Mouse (Mus musculus) heart, embryonic 10.5 days (tissue): ENCODE data around the gene Prc1. TPM values are rescaled to one million over a fixed set of nuclear protein-coding genes. Genes with fewer than 3 reads are reported as not detected.

Experiments used
- DNase-seq: peaks from one replicate; pipeline ENCODE4 v3.0.0-alpha.2; 2017; ENCODE audit warnings: low spot score
- H3K27ac ChIP-seq: fragments of 300-500 bp; sonication (generic); 2 replicates; pipeline ENCODE4 v1.5.1; 2016; ENCODE audit warnings: mild to moderate bottlenecking
- H3K27me3 ChIP-seq: fragments of 300-500 bp; sonication (generic); 2 replicates; pipeline ENCODE4 v1.6.1; 2016; ENCODE audit warnings: mild to moderate bottlenecking; ENCODE audit not compliant: poor library complexity, insufficient read depth, severe bottlenecking
- H3K36me3 ChIP-seq: fragments of 300-500 bp; sonication (generic); 2 replicates; pipeline ENCODE4 v1.6.1; 2016; ENCODE audit warnings: mild to moderate bottlenecking, moderate library complexity
- H3K4me1 ChIP-seq: fragments of 300-500 bp; sonication (generic); 2 replicates; pipeline ENCODE4 v1.6.1; 2016; ENCODE audit warnings: mild to moderate bottlenecking
- H3K4me3 ChIP-seq: fragments of 300-500 bp; sonication (generic); 2 replicates; pipeline ENCODE4 v1.5.1; 2016; ENCODE audit warnings: mild to moderate bottlenecking, moderate library complexity
- H3K9me3 ChIP-seq: fragments of 300-500 bp; sonication (generic); 2 replicates; pipeline ENCODE4 v1.6.1; 2016; ENCODE audit warnings: mild to moderate bottlenecking, moderate library complexity
- WGBS: fragments of 180-500 bp; shearing (Covaris S2); methylation state at CpG from one replicate; pipeline ENCODE4 v1.1.7; 2016; 5-methylcytosine and 5-hydroxymethylcytosine counted together
- polyA plus RNA-seq: library from polyadenylated mRNA; unstranded; fragments of >200 nt; fragmentation: Nextera tagmentation; extraction: Ambion mirVana; gene quantifications from 2 replicates; pipeline ENCODE4 v1.2.1, GENCODE M21; 2016

The Prc1 gene
- polyA plus RNA-seq, 1 experiment from 2014 or later = 163 TPM

- H3K4me3 ChIP-seq = no peak overlapping the region
- H3K9me3 ChIP-seq = no peaks in the 10 kb centered on the region
- DNase-seq = no peak
- no peak overlapping the region for H3K27ac ChIP-seq
- WGBS = 93% methylated on average over 6 of the region's 6 CpGs
- peaks cover 21% of the 10 kb centered on the region for H3K4me1 ChIP-seq
- H3K36me3 ChIP-seq = peaks cover 40% of the 10 kb centered on the region
- no peaks in the 10 kb centered on the region for H3K27me3 ChIP-seq
Measured at GRCm38 (mm10) chr7:80296462-80296861, 2.2 kb downstream of the Prc1 start.

DNA sequence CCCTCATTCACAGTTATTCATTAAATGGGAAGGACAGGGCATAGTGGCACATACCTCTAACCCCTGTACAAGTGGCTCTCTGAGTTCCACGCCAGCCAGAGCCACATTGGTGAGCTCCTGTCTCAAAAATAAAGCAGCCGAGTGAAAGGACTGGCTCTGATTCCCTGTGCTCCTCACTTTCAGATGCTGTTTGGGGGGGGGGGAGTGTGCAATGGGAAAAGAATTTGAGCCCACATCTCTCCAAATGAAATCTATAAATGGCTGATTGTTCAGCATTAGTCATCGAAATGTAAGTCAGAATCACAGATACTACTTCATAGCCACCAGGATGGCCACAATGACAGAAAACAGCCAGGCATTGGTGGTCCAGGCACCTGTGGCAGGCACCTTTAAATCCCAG, 2.8 kb downstream of the Prc1 start:
- Histone ChIP-seq H3K27me3 (no peaks in the 10 kb centered on the region), H3K4me1 (peaks cover 21% of the 10 kb centered on the region), H3K4me3 (no peak overlapping the region), H3K27ac (0 out of 2 replicates have a peak overlapping the region, but pooled peaks have one; percentile 3), H3K9me3 (no peaks in the 10 kb centered on the region), H3K36me3 (peaks cover 40% of the 10 kb centered on the region)
- DNase-seq = no peak
- 76% methylated on average over 3 of the region's 3 CpGs for WGBS

DNA sequence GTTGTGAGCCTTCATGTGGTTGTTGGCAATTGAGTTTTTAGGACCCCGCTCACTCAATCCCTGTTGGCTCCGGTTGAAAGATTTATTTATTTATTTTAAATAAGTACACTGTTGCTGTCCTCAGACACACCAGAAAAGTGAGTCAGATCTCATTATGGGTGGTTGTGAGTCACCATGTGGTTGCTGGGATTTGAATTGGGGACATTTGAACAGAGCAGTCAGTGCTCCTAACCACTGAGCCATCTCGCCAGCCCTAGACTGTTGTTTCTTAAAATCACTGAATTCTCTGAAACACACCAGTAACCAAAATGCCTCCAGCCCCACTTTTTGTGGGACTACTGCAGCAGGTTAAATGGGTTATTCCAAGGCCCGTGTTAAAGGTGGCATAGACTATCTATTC, 4.5 kb downstream of the Prc1 start:
- no peak for DNase-seq
- H3K4me1 ChIP-seq = peaks cover 20% of the 10 kb centered on the region
- no peak overlapping the region for H3K27ac ChIP-seq
- WGBS = 94% methylated on average over 4 of the region's 4 CpGs
- peaks cover 57% of the 10 kb centered on the region for H3K36me3 ChIP-seq
- no peaks in the 10 kb centered on the region for H3K27me3 ChIP-seq
- H3K4me3 ChIP-seq = no peak overlapping the region
- H3K9me3 ChIP-seq = no peaks in the 10 kb centered on the region

- peaks cover 65% of the 10 kb centered on the region for H3K36me3 ChIP-seq
- H3K4me1 ChIP-seq = peaks cover 16% of the 10 kb centered on the region; the same call in 1 of the 2 replicates
- 90% methylated on average over 3 of the region's 3 CpGs for WGBS
- H3K9me3 ChIP-seq = no peaks in the 10 kb centered on the region
- no peak overlapping the region for H3K27ac ChIP-seq
- no peak for DNase-seq
- H3K4me3 ChIP-seq = no peak overlapping the region
- H3K27me3 ChIP-seq = no peaks in the 10 kb centered on the region
Measured at GRCm38 (mm10) chr7:80299568-80299967, 5.3 kb downstream of the Prc1 start.

DNA sequence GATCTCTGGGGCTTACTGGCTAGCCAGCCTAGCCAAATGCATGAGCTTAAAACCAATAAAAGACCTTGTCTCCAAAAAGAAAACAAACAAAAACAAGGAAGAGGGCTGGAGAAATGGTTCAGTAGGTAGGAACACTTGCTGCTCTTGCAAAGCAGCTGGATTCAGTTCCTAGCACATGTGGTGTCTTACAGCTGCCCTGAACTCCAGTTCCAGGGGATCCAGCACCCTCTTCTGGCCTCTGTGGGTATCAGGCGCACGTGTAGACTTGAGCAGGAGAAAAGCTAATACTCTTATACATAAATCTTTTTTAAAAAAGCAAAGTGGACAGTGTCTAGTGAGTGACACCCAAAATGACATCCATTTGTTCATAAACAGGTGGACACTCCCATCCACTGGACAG, 7.3 kb downstream of the Prc1 start:
- H3K4me1 ChIP-seq = peaks cover 5% of the 10 kb centered on the region; the same call in 1 of the 2 replicates
- H3K27ac ChIP-seq = no peak overlapping the region
- H3K36me3 ChIP-seq = peaks cover 82% of the 10 kb centered on the region

DNA sequence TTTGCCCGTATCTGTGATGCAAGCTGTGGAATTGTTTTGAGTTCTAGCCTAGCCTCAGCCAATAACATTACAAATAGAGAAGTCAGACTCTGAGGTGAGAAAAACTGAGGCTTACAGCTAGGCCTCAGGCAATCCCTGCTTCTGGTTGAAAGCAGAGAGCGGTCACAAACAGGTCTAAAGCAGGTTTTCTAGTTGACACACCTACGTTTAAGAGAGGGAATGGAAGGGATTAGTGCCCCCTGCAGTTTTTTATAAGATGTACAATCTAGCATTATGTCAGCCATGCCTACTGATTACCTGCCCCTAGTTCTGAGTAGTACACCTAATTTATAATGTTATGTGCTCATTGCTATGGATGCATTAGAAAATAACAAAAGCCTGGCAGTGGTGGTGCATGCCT, 13.5 kb downstream of the Prc1 start:
- WGBS = 87% methylated on average over 3 of the region's 3 CpGs
- Histone ChIP-seq H3K27me3 (no peaks in the 10 kb centered on the region), H3K36me3 (peaks cover 100% of the 10 kb centered on the region), H3K4me3 (no peak overlapping the region), H3K9me3 (no peaks in the 10 kb centered on the region), H3K27ac (no peak overlapping the region), H3K4me1 (no peaks in the 10 kb centered on the region)
- no peak for DNase-seq

More for the DNA sequence above, 7.3 kb downstream of the Prc1 start:
- no peak overlapping the region for H3K4me3 ChIP-seq
- WGBS = 78% methylated on average over 2 of the region's 2 CpGs
- no peaks in the 10 kb centered on the region for H3K9me3 ChIP-seq
- DNase-seq = no peak
- H3K27me3 ChIP-seq = no peaks in the 10 kb centered on the region

- no peaks in the 10 kb centered on the region for H3K27me3 ChIP-seq
- H3K36me3 ChIP-seq = peaks cover 100% of the 10 kb centered on the region
- DNase-seq = no peak
- 79% methylated on average over 7 of the region's 7 CpGs for WGBS
- H3K4me3 ChIP-seq = no peak overlapping the region
- no peaks in the 10 kb centered on the region for H3K9me3 ChIP-seq
- no peaks in the 10 kb centered on the region for H3K4me1 ChIP-seq
- H3K27ac ChIP-seq = no peak overlapping the region
Measured at GRCm38 (mm10) chr7:80310771-80311170, 16.5 kb downstream of the Prc1 start.

DNA sequence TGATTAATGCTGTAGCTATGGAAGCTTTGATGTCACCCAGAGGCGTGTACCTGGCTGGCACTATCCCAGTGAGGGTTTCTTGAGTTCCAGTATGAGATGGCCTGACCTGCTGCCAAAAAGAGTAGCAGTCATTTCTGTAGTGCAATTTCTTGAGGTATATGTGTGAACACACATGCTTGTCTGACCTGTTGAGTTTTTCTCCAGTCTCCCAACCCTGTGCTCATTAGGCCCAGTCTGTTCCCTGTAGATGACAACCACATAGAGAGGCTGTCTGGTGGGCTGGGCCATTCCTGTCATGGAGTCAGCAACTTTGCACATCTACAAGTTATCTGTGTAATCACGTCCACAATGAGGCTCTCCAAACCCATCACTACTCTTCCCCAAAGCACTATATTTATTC, 21.5 kb downstream of the Prc1 start:
- Histone ChIP-seq H3K36me3 (peaks cover 93% of the 10 kb centered on the region), H3K4me3 (no peak overlapping the region), H3K27me3 (no peaks in the 10 kb centered on the region), H3K9me3 (no peaks in the 10 kb centered on the region), H3K4me1 (peaks cover 21% of the 10 kb centered on the region), H3K27ac (no peak overlapping the region)
- 76% methylated on average over 2 of the region's 2 CpGs for WGBS
- no peak for DNase-seq

DNA sequence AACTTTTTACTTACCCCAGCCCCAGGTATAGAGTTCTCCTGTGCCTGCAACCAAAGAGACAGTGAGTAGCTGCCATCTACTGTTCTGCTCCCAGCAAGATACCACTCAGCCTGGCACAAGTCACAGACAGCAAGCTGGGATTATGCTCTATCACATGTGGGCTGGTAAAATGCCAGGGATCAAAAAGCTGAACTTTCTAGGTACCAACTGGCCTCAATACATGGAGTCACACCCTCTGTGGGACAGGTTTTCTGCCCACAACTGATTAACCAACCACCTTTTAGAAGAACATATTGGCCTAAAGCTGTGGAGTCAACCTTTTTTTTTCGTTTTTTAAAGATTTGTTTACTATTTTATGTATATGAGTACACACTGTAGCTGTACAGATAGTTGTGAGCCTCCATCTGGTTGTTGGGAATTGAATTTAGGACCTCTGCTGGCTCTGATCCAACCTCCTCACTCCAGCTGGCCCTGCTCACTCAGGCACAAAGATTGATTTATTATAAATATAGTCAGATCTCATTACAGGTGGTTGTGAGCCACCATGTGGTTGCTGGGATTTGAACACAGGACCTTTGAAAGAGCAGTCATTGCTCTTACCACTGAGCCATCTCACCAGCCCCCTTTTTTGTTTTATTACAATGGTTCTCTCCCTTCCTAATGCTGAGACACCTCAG, 23.3 kb downstream of the Prc1 start:
- H3K9me3 ChIP-seq = no peaks in the 10 kb centered on the region
- no peak overlapping the region for H3K4me3 ChIP-seq
- 68% methylated on average over 1 of the region's 1 CpGs for WGBS
- peaks cover 78% of the 10 kb centered on the region for H3K36me3 ChIP-seq
- H3K27me3 ChIP-seq = no peaks in the 10 kb centered on the region
- H3K27ac ChIP-seq = no peak overlapping the region
- peaks cover 24% of the 10 kb centered on the region for H3K4me1 ChIP-seq
- no peak for DNase-seq

DNA sequence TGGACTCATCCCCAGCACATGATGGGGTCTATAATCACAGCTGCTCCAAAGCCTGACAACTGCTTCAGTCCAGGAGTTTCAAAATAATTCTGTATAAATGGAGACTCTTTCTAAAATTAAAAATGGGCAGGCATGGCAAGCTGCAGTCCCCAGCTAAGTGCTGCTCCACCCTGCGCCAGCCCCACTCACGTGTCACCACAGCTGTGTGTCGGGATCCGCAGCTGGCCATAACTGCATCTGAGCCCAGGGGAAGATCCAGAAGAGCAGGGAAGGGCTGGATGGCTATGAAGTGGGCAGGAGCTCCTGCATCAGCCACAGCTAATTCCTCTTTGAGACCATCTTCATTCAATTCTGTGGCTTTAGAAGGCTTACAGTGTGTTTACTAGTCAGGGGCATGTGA, 24.4 kb downstream of the Prc1 start:
- H3K36me3 ChIP-seq = peaks cover 67% of the 10 kb centered on the region
- 88% methylated on average over 4 of the region's 4 CpGs for WGBS

DNA sequence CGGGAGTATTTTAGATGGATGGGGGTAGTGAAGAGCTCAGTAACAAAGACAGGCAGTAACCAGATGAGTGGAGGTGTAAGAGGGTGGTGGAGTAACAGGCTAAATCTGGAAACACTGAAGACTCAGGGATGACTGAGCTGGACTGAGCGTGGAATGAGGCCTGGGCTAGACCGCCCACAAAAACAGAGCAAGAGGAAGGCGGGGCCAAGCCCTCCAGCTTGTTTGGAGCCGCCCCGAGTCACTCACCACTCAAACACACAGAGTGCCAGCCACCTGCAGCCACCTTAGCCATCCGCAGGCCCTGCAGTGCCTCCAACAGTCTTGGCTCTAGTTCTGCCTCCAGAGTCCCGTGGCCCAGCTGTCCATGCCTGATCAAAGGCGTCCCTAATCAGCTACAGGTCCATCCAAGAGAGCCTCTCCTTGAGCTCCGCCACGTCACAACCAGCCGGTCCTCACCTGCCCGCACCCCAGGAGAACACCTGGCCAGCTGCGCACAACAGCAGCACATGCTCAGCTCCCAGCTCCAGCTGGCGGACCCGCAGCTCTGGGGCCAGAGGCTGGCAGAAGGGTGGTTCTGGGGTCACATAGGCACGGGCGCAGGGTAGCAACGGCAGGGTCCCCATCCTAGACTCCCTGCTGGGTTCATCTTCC, 25.7 kb downstream of the Prc1 start:
- Histone ChIP-seq H3K9me3 (no peaks in the 10 kb centered on the region), H3K4me3 (no peak overlapping the region), H3K4me1 (peaks cover 32% of the 10 kb centered on the region), H3K36me3 (peaks cover 55% of the 10 kb centered on the region), H3K27ac (peak overlapping the region; percentile 56; the same call in 1 of the 2 replicates), H3K27me3 (no peaks in the 10 kb centered on the region)
- 77% methylated on average over 19 of the region's 19 CpGs for WGBS
- no peak for DNase-seq

More for the DNA sequence above, 24.4 kb downstream of the Prc1 start:
- Histone ChIP-seq H3K9me3 (no peaks in the 10 kb centered on the region), H3K4me3 (no peak overlapping the region), H3K27ac (peak overlapping the region; percentile 56; the same call in 1 of the 2 replicates), H3K4me1 (peaks cover 32% of the 10 kb centered on the region), H3K27me3 (no peaks in the 10 kb centered on the region)
- DNase-seq = no peak

- peak overlapping the region; percentile 90 for H3K27ac ChIP-seq
- WGBS = 19% methylated on average over 8 of the region's 8 CpGs
- peak overlapping the region; percentile 75 for H3K4me3 ChIP-seq
- no peaks in the 10 kb centered on the region for H3K27me3 ChIP-seq
- H3K36me3 ChIP-seq = peaks cover 61% of the 10 kb centered on the region
- H3K4me1 ChIP-seq = peaks cover 32% of the 10 kb centered on the region
- H3K9me3 ChIP-seq = no peaks in the 10 kb centered on the region
- DNase-seq = no peak
Measured at GRCm38 (mm10) chr7:80323336-80323735, 29.1 kb downstream of the Prc1 start.

GRCm38 (mm10) chr7:80324043-80324815, 30.0 kb downstream of the Prc1 start, which contains the start of gene Rccd1:
Gene Rccd1, minus strand, starts transcription at chr7:80324454.
- Histone ChIP-seq H3K27me3 (no peaks in the 10 kb centered on the region), H3K4me1 (peaks cover 26% of the 10 kb centered on the region), H3K27ac (peak within 1 kb of the TSS; percentile 90), H3K4me3 (peak within 1 kb of the TSS; percentile 75), H3K9me3 (no peaks in the 10 kb centered on the region), H3K36me3 (peaks cover 61% of the 10 kb centered on the region)
- peak; percentile 98 for DNase-seq
- WGBS = 3% methylated on average over 38 of the region's 38 CpGs
